Mouse (Mus musculus) heart, postnatal 0 days (tissue): ENCODE measurements at regions not wholly inside any gene's neighbourhood (a gene's known extent, or its start where the extent isn't known, plus 50 kb on each side); places are given as distances from the start of the nearest gene placed in this dataset.
A peak's percentile ranks its signal among the peaks of the same experiment; 100 is the strongest.

Experiments
- ATAC-seq: fragments of 200-750 bp; cut with Nextera tagmentation; 2 replicates; pipeline ENCODE4 v1.8.0; 2017; ENCODE audit warnings: low read depth, moderate number of reproducible peaks, moderate library complexity; ENCODE audit not compliant: insufficient read depth
- DNase-seq: peaks from one replicate; pipeline ENCODE4 v3.0.0-alpha.2; 2016; ENCODE audit warnings: low spot score
- H3K27ac ChIP-seq: fragments of 300-500 bp; sonication (generic); 2 replicates; pipeline ENCODE4 v1.5.1; 2014; ENCODE audit warnings: low read depth, mild to moderate bottlenecking
- H3K27me3 ChIP-seq: fragments of 300-500 bp; sonication (generic); 2 replicates; pipeline ENCODE4 v1.6.1; 2014; ENCODE audit warnings: low read length, mixed read lengths; ENCODE audit not compliant: control insufficient read depth, insufficient read depth
- H3K36me3 ChIP-seq: fragments of 300-500 bp; sonication (generic); replicated peaks from 2 replicates; pipeline ENCODE4 v1.6.1; 2014; ENCODE audit warnings: low read length, mixed read lengths; ENCODE audit not compliant: control insufficient read depth, insufficient read depth
- H3K4me1 ChIP-seq: fragments of 300-500 bp; sonication (generic); 2 replicates; pipeline ENCODE4 v1.6.1; 2014; ENCODE audit warnings: antibody characterized with exemption; ENCODE audit not compliant: control insufficient read depth, insufficient read depth
- H3K4me2 ChIP-seq: fragments of 300-500 bp; sonication (generic); 2 replicates; pipeline ENCODE4 v1.6.1; 2014; ENCODE audit warnings: low read depth, mild to moderate bottlenecking, low read length, moderate library complexity
- H3K4me3 ChIP-seq: fragments of 300-500 bp; sonication (generic); 2 replicates; pipeline ENCODE4 v1.5.1; 2014; ENCODE audit warnings: low read depth, low read length
- H3K9ac ChIP-seq: fragments of 300-500 bp; sonication (generic); replicated peaks from 2 replicates; pipeline ENCODE4 v1.6.1; 2014; ENCODE audit warnings: low read depth, low read length, mixed read lengths
- H3K9me3 ChIP-seq: fragments of 300-500 bp; sonication (generic); replicated peaks from 2 replicates; pipeline ENCODE4 v1.6.1; 2016; ENCODE audit warnings: low read length; ENCODE audit not compliant: control insufficient read depth
- CTCF ChIP-seq: IDR thresholded peaks from 2 replicates; pipeline ENCODE4 v1.5.1; 2016; ENCODE audit warnings: antibody characterized with exemption, control low read depth, low read depth
- EP300 ChIP-seq: IDR thresholded peaks from 2 replicates; pipeline ENCODE4 v1.6.1; 2016; ENCODE audit warnings: antibody characterized with exemption, low read depth
- WGBS: fragments of 180-500 bp; shearing (Covaris S2); extraction: QIAGEN DNeasy Blood & Tissue Kit; methylation state at CpG from one replicate; pipeline ENCODE4 v1.1.7; 2014; 5-methylcytosine and 5-hydroxymethylcytosine counted together

DNA sequence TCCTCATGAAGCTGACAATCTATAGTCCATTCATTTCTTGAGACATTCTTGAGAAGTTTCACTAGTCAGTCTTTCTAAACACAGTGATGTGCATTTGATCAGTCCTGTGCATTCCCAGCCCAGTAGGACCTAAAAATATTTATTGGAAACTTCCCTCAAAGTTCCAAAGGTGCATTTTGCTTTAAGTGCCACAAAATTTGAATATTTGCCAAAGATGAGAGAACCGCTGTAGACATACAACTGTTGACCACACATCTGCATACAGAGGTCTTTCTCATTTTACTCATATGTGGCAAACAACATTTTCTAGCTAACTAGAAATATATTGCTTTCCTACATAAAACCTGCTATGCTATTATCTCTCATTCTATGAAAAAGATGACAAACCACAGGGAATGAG is 293.8 kb upstream of the Chrm2 start:
- no peak for TF ChIP-seq EP300
- TF ChIP-seq CTCF, result no peak
- no peaks in the 10 kb centered on the region for H3K4me1 ChIP-seq
- H3K4me3 ChIP-seq, result no peak overlapping the region
- no peak overlapping the region for H3K27ac ChIP-seq
- 85% methylated on average over 1 of the region's 1 CpGs for WGBS
- no peaks in the 10 kb centered on the region for H3K27me3 ChIP-seq
- H3K36me3 ChIP-seq, result no peaks in the 10 kb centered on the region
- H3K9me3 ChIP-seq, result no peaks in the 10 kb centered on the region
- ATAC-seq (no peak), DNase-seq (no peak)
- H3K4me2 ChIP-seq, result no peak overlapping the region
- no peak overlapping the region for H3K9ac ChIP-seq

GRCm38 (mm10) chr6:36097391-36097790 is 290.5 kb upstream of the Chrm2 start:
- TF ChIP-seq CTCF (no peak), EP300 (no peak)
- ATAC-seq (no peak), DNase-seq (no peak)
- no peaks in the 10 kb centered on the region for H3K27me3 ChIP-seq
- H3K9me3 ChIP-seq, result no peaks in the 10 kb centered on the region
- no peaks in the 10 kb centered on the region for H3K36me3 ChIP-seq
- 63% methylated on average over 2 of the region's 2 CpGs for WGBS
- H3K9ac ChIP-seq, result no peak overlapping the region
- no peak overlapping the region for H3K27ac ChIP-seq
- H3K4me2 ChIP-seq, result no peak overlapping the region
- no peak overlapping the region for H3K4me3 ChIP-seq
- H3K4me1 ChIP-seq, result no peaks in the 10 kb centered on the region

GRCm38 (mm10) chr6:36098179-36098578 is 289.7 kb upstream of the Chrm2 start:
- H3K4me3 ChIP-seq, result no peak overlapping the region
- no peaks in the 10 kb centered on the region for H3K36me3 ChIP-seq
- TF ChIP-seq EP300 (no peak), CTCF (no peak)
- no peak overlapping the region for H3K27ac ChIP-seq
- H3K9ac ChIP-seq, result no peak overlapping the region
- ATAC-seq, result no peak
- H3K4me2 ChIP-seq, result no peak overlapping the region
- no peaks in the 10 kb centered on the region for H3K27me3 ChIP-seq
- H3K9me3 ChIP-seq, result no peaks in the 10 kb centered on the region
- DNase-seq, result no peak
- 86% methylated on average over 4 of the region's 4 CpGs for WGBS
- H3K4me1 ChIP-seq, result no peaks in the 10 kb centered on the region

DNA sequence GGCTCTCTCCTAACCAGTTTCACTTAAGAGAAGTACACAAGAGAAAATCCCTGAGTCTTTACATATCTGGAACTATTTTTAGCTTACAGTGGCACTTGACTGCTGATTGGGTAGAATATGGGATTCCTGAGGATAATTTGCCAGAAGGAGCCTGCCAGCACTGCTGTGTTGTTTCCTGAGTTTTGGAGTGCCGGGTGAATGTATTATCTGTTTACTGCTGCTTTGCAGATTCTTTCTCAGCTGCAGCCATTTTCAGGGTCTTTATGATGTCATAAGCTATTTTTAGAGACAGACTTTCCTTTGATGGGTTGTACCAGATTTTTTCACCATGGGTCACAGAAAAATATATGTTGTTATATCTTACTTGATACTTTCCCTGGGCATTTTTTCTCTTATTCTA is 279.1 kb upstream of the Chrm2 start:
- TF ChIP-seq CTCF (no peak), EP300 (peak; percentile 56; the same call in 1 of the 2 replicates)
- H3K9ac ChIP-seq, result no peak overlapping the region
- ATAC-seq, result peak; percentile 93
- H3K4me1 ChIP-seq, result no peaks in the 10 kb centered on the region
- no peaks in the 10 kb centered on the region for H3K27me3 ChIP-seq
- no peak overlapping the region for H3K4me3 ChIP-seq
- peak overlapping the region; percentile 12; the same call in 1 of the 2 replicates for H3K27ac ChIP-seq
- no peaks in the 10 kb centered on the region for H3K9me3 ChIP-seq
- 12% methylated on average over 1 of the region's 1 CpGs for WGBS
- DNase-seq, result peak; percentile 87
- no peaks in the 10 kb centered on the region for H3K36me3 ChIP-seq
- no peak overlapping the region for H3K4me2 ChIP-seq

GRCm38 (mm10) chr6:36137223-36137622 is 250.7 kb upstream of the Chrm2 start:
- no peak overlapping the region for H3K4me3 ChIP-seq
- ATAC-seq (no peak), DNase-seq (no peak)
- H3K9me3 ChIP-seq, result no peaks in the 10 kb centered on the region
- no peaks in the 10 kb centered on the region for H3K36me3 ChIP-seq
- peaks cover 11% of the 10 kb centered on the region; the same call in 1 of the 2 replicates for H3K4me1 ChIP-seq
- no peaks in the 10 kb centered on the region for H3K27me3 ChIP-seq
- no peak overlapping the region for H3K9ac ChIP-seq
- no peak overlapping the region for H3K27ac ChIP-seq
- 81% methylated on average over 1 of the region's 1 CpGs for WGBS
- no peak for TF ChIP-seq CTCF
- TF ChIP-seq EP300, result no peak
- H3K4me2 ChIP-seq, result no peak overlapping the region

- no peak overlapping the region for H3K4me2 ChIP-seq
- no peak overlapping the region for H3K9ac ChIP-seq
- WGBS, result 54% methylated on average over 1 of the region's 1 CpGs
- no peaks in the 10 kb centered on the region for H3K9me3 ChIP-seq
- TF ChIP-seq CTCF (0 out of 2 replicates have a peak, but pooled peaks have one; percentile 19), EP300 (no peak)
- no peak overlapping the region for H3K27ac ChIP-seq
- H3K4me3 ChIP-seq, result no peak overlapping the region
- DNase-seq, result no peak
- no peak for ATAC-seq
- H3K27me3 ChIP-seq, result no peaks in the 10 kb centered on the region
- H3K4me1 ChIP-seq, result no peaks in the 10 kb centered on the region
- no peaks in the 10 kb centered on the region for H3K36me3 ChIP-seq
Measured at GRCm38 (mm10) chr6:36147267-36147666, 240.6 kb upstream of the Chrm2 start.
